In genomic region chr9:62722716-62723115, GRCm38 (mm10) we compare ENCODE assay signal across 14 mouse cellular contexts. TPM values are rescaled to one million over a fixed set of nuclear protein-coding genes. Genes with fewer than 3 reads are reported as not detected.
DNase-seq lines count a peak whose midpoint lies in the region; ATAC-seq lines count a peak whose summit lies in the region.
"Had no signal": no experiment of that assay in that cellular context is flagged by ENCODE, and none has a peak within 500 bp of the region (broad histone marks: within the 10 kb centered on the region; RNA-seq: fewer than 3 reads in every experiment).

No protein-coding gene starts in this region.

- no peak overlapping the region for H3K4me3 ChIP-seq in hindbrain, embryonic 10.5 days
- H3K4me3 ChIP-seq in hindbrain, embryonic 12.5 days, result no peak overlapping the region
- no peak overlapping the region for H3K4me3 ChIP-seq in embryonic facial prominence, embryonic 14.5 days (ENCODE audit: low read depth, low read length)
- no peak overlapping the region for H3K4me3 ChIP-seq in limb, embryonic 11.5 days (ENCODE audit: low read depth, low read length)
- H3K4me3 ChIP-seq: forebrain, embryonic 15.5 days; heart, adult 2 months had no signal

- H3K9me3 ChIP-seq in hindbrain, embryonic 10.5 days, result no peaks in the 10 kb centered on the region
- no peaks in the 10 kb centered on the region for H3K9me3 ChIP-seq in hindbrain, embryonic 12.5 days (replicated peaks)
- H3K9me3 ChIP-seq in embryonic facial prominence, embryonic 14.5 days (ENCODE audit: control insufficient read depth, low read length), result no peaks in the 10 kb centered on the region
- no peaks in the 10 kb centered on the region for H3K9me3 ChIP-seq in limb, embryonic 11.5 days (ENCODE audit: control insufficient read depth, low read length)
- H3K9me3 ChIP-seq: forebrain, embryonic 15.5 days had no signal

- no peak for DNase-seq in hindbrain, embryonic 10.5 days (ENCODE audit: low spot score)
- peak; percentile 81 for DNase-seq in brain, adult 2 months (ENCODE audit: low read depth, low spot score)
- no peak for DNase-seq in embryonic facial prominence, embryonic 14.5 days (ENCODE audit: low spot score)
- peak; percentile 45 for DNase-seq in limb, embryonic 11.5 days (ENCODE audit: low spot score)
- DNase-seq in spleen, adult 12 weeks (ENCODE audit: low spot score), result no peak
- DNase-seq: kidney, adult 9 months had no signal

- 77% methylated on average over 6 of the region's 6 CpGs for WGBS in hindbrain, embryonic 10.5 days
- WGBS in hindbrain, embryonic 12.5 days, result 76% methylated on average over 6 of the region's 6 CpGs
- WGBS in embryonic facial prominence, embryonic 14.5 days, result 53% methylated on average over 6 of the region's 6 CpGs
- 42% methylated on average over 6 of the region's 6 CpGs for WGBS in limb, embryonic 11.5 days

- H3K9ac ChIP-seq in hindbrain, embryonic 12.5 days, result no peak overlapping the region
- no peak overlapping the region for H3K9ac ChIP-seq in embryonic facial prominence, embryonic 14.5 days (ENCODE audit: low read depth, low read length)
- no peak overlapping the region for H3K9ac ChIP-seq in limb, embryonic 11.5 days (ENCODE audit: low read length)
- H3K9ac ChIP-seq: forebrain, embryonic 15.5 days had no signal

- no peaks in the 10 kb centered on the region for H3K36me3 ChIP-seq in hindbrain, embryonic 10.5 days
- no peaks in the 10 kb centered on the region for H3K36me3 ChIP-seq in hindbrain, embryonic 12.5 days
- H3K36me3 ChIP-seq in embryonic facial prominence, embryonic 14.5 days (ENCODE audit: control insufficient read depth, insufficient read depth, low read length), result no peaks in the 10 kb centered on the region
- H3K36me3 ChIP-seq in limb, embryonic 11.5 days (ENCODE audit: control insufficient read depth, insufficient read depth, low read length), result no peaks in the 10 kb centered on the region
- H3K36me3 ChIP-seq: forebrain, embryonic 15.5 days had no signal

- H3K27ac ChIP-seq in hindbrain, embryonic 10.5 days, result 0 out of 2 replicates have a peak overlapping the region, but pooled peaks have one; percentile 8
- H3K27ac ChIP-seq in hindbrain, embryonic 12.5 days, result no peak overlapping the region
- H3K27ac ChIP-seq in embryonic facial prominence, embryonic 14.5 days (replicated peaks; ENCODE audit: low read depth, low read length), result peak overlapping the region; percentile 45
- H3K27ac ChIP-seq in limb, embryonic 11.5 days (replicated peaks; ENCODE audit: low read depth, low read length), result peak overlapping the region; percentile 77
- H3K27ac ChIP-seq: forebrain, embryonic 15.5 days; heart, adult 2 months; macrophage had no signal

- no peak overlapping the region for H3K4me2 ChIP-seq in hindbrain, embryonic 12.5 days (replicated peaks)
- H3K4me2 ChIP-seq in embryonic facial prominence, embryonic 14.5 days (ENCODE audit: low read depth, low read length), result no peak overlapping the region
- no peak overlapping the region for H3K4me2 ChIP-seq in limb, embryonic 11.5 days (ENCODE audit: low read depth, severe bottlenecking)
- H3K4me2 ChIP-seq: forebrain, embryonic 15.5 days had no signal

- H3K27me3 ChIP-seq in hindbrain, embryonic 10.5 days (ENCODE audit: insufficient read depth, poor library complexity, severe bottlenecking), result no peaks in the 10 kb centered on the region
- H3K27me3 ChIP-seq in hindbrain, embryonic 12.5 days, result no peaks in the 10 kb centered on the region
- H3K27me3 ChIP-seq in embryonic facial prominence, embryonic 14.5 days (replicated peaks; ENCODE audit: control insufficient read depth, insufficient read depth, low read length), result no peaks in the 10 kb centered on the region
- no peaks in the 10 kb centered on the region for H3K27me3 ChIP-seq in limb, embryonic 11.5 days (ENCODE audit: control insufficient read depth, insufficient read depth, low read length)
- H3K27me3 ChIP-seq: forebrain, embryonic 15.5 days had no signal

- ATAC-seq in hindbrain, embryonic 12.5 days (ENCODE audit: low FRiP score), result no peak
- no peak for ATAC-seq in embryonic facial prominence, embryonic 14.5 days (ENCODE audit: low read depth)
- no peak for ATAC-seq in limb, embryonic 11.5 days (ENCODE audit: insufficient number of reproducible peaks, low FRiP score, low TSS enrichment, low read depth)
- ATAC-seq in erythroid progenitor cell, adult 5-6 weeks (replicated peaks; ENCODE audit: low FRiP score, poor library complexity, severe bottlenecking), result no peak
- ATAC-seq: forebrain, embryonic 15.5 days had no signal

- H3K4me1 ChIP-seq in hindbrain, embryonic 10.5 days (replicated peaks), result peaks cover 27% of the 10 kb centered on the region
- peaks cover 17% of the 10 kb centered on the region for H3K4me1 ChIP-seq in hindbrain, embryonic 12.5 days
- peaks cover 25% of the 10 kb centered on the region for H3K4me1 ChIP-seq in embryonic facial prominence, embryonic 14.5 days (ENCODE audit: control insufficient read depth, insufficient read depth, low read length)
- H3K4me1 ChIP-seq in limb, embryonic 11.5 days (ENCODE audit: control insufficient read depth, insufficient read depth, low read length), result peaks cover 53% of the 10 kb centered on the region

RNA-seq across cellular contexts. Expression of gene Itga11, which starts 45.1 kb away (rescaled TPM):
- 2.3 and 3.0 TPM in 2 replicates for polyA plus RNA-seq in hindbrain, embryonic 10.5 days (2016; fragmentation: Nextera tagmentation; extraction: Ambion mirVana)
- 4.6 and 5.8 TPM in 2 replicates for polyA plus RNA-seq in hindbrain, embryonic 12.5 days (2016; fragmentation: Nextera tagmentation; extraction: Ambion mirVana)
- 8.1 and 10.2 TPM in 2 replicates for polyA plus RNA-seq in embryonic facial prominence, embryonic 14.5 days (2014; fragmentation: Nextera tagmentation; extraction: Ambion mirVana)
- polyA plus RNA-seq in limb, embryonic 11.5 days (2014; fragmentation: Nextera tagmentation; extraction: Ambion mirVana), result 3.5 and 4.2 TPM in 2 replicates
- not detected in 2 replicates for total RNA-seq in erythroid progenitor cell, adult 5-6 weeks (2015; ENCODE audit: low replicate concordance)
- total RNA-seq in erythroid progenitor cell, adult 5-6 weeks (2017; ENCODE audit: low replicate concordance), result not detected in 2 replicates
- total RNA-seq: common myeloid progenitor, adult 5-6 weeks; hematopoietic stem cell, adult 5-6 weeks; monocyte, adult 5-6 weeks had no signal
- polyA plus RNA-seq: macrophage had no signal

Comparison
In these comparisons a context has a peak if more than half of its experiments do, and no peak if none do; other contexts are left out.
1. DNase-seq: peak in brain, adult 2 months (single experiment) and limb, embryonic 11.5 days (single experiment); none in hindbrain, embryonic 10.5 days (single experiment), embryonic facial prominence, embryonic 14.5 days (single experiment) and spleen, adult 12 weeks (single experiment).